Mouse (Mus musculus) liver, embryonic 11.5 days (tissue): ENCODE measurements around the gene Sgms2. TPM values are rescaled to one million over a fixed set of nuclear protein-coding genes. Genes with fewer than 3 reads are reported as not detected.
A peak's percentile ranks its signal among the peaks of the same experiment; 100 is the strongest.

ENCODE experiments used
- ATAC-seq: fragments of 200-750 bp; cut with Nextera tagmentation; replicated peaks from 2 replicates; pipeline ENCODE4 v1.8.0; 2017; ENCODE audit warnings: moderate number of reproducible peaks, mild to moderate bottlenecking, moderate TSS enrichment, moderate library complexity; ENCODE audit not compliant: low FRiP score
- DNase-seq: peaks from one replicate; pipeline ENCODE4 v3.0.0-alpha.2; 2017; ENCODE audit warnings: low spot score
- H3K27ac ChIP-seq: fragments of 300-500 bp; sonication (generic); 2 replicates; pipeline ENCODE4 v1.5.1; 2014; ENCODE audit warnings: mild to moderate bottlenecking, low read depth, low read length, control low read depth
- H3K27me3 ChIP-seq: fragments of 300-500 bp; sonication (generic); replicated peaks from 2 replicates; pipeline ENCODE4 v1.6.1; 2014; ENCODE audit warnings: low read length, mixed read lengths; ENCODE audit not compliant: control insufficient read depth, insufficient read depth
- H3K36me3 ChIP-seq: fragments of 300-500 bp; sonication (generic); 2 replicates; pipeline ENCODE4 v1.6.1; 2014; ENCODE audit warnings: mild to moderate bottlenecking, low read length, moderate library complexity, mixed read lengths; ENCODE audit not compliant: control insufficient read depth, insufficient read depth
- H3K4me1 ChIP-seq: fragments of 300-500 bp; sonication (generic); replicated peaks from 2 replicates; pipeline ENCODE4 v1.6.1; 2014; ENCODE audit warnings: low read length, mixed read lengths; ENCODE audit not compliant: control insufficient read depth, insufficient read depth
- H3K4me2 ChIP-seq: fragments of 300-500 bp; sonication (generic); 2 replicates; pipeline ENCODE4 v1.6.1; 2014; ENCODE audit warnings: mild to moderate bottlenecking, control low read depth, moderate library complexity
- H3K4me3 ChIP-seq: fragments of 300-500 bp; sonication (generic); 2 replicates; pipeline ENCODE4 v1.5.1; 2014; ENCODE audit warnings: low read depth, low read length, control low read depth
- H3K9ac ChIP-seq: fragments of 300-500 bp; sonication (generic); 2 replicates; pipeline ENCODE4 v1.6.1; 2014; ENCODE audit warnings: low read depth, low read length, control low read depth
- H3K9me3 ChIP-seq: fragments of 300-500 bp; sonication (generic); 2 replicates; pipeline ENCODE4 v1.6.1; 2016; ENCODE audit warnings: low read length, inconsistent platforms, mixed read lengths; ENCODE audit not compliant: control insufficient read depth
- whole genome bisulfite sequencing: fragments of 180-500 bp; shearing (Covaris S2); extraction: QIAGEN DNeasy Blood & Tissue Kit; methylation state at CpG from one replicate; pipeline ENCODE4 v1.1.7; 2014; 5-methylcytosine and 5-hydroxymethylcytosine counted together
- polyA plus RNA-seq: library from polyadenylated mRNA; unstranded; fragments of >200 nt; fragmentation: Nextera tagmentation; extraction: Ambion mirVana; gene quantifications from 2 replicates; pipeline ENCODE4 v1.2.1, GENCODE M21; 2014

Sgms2 gene
- polyA plus RNA-seq, 1 experiment from 2014 or later = 3.6 TPM

DNA sequence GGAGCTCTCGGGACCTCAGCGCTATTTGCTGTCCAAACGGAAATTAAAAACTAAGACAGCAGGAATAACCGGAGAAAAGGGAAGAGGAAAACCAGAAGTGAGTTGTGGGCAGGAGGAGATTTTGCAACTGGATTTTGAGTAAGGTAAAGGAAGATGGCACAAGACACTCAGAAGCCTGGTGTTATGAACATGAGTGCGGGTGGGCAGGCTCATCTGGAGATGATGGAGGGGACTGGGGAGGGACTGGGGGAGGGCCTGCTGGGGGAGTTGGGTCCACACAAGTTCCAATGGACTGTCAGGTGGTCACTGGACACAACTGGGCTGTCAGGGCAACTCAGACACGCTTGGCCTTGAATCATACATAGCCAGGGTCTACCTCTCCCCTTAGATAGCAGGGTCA lies 24.8 kb downstream of the Sgms2 start:
- Histone ChIP-seq H3K4me2 (no peak overlapping the region), H3K27ac (no peak overlapping the region), H3K9ac (no peak overlapping the region), H3K9me3 (no peaks in the 10 kb centered on the region), H3K4me3 (no peak overlapping the region), H3K27me3 (no peaks in the 10 kb centered on the region), H3K36me3 (no peaks in the 10 kb centered on the region), H3K4me1 (no peaks in the 10 kb centered on the region)
- ATAC-seq (no peak), DNase-seq (no peak)
- WGBS = 74% methylated on average over 6 of the region's 6 CpGs

- no peaks in the 10 kb centered on the region for H3K36me3 ChIP-seq
- H3K9me3 ChIP-seq = no peaks in the 10 kb centered on the region
- DNase-seq (no peak), ATAC-seq (no peak)
- no peaks in the 10 kb centered on the region for H3K27me3 ChIP-seq
- no peaks in the 10 kb centered on the region for H3K4me1 ChIP-seq
- H3K4me2 ChIP-seq = no peak overlapping the region
- H3K4me3 ChIP-seq = no peak overlapping the region
- 55% methylated on average over 3 of the region's 3 CpGs for WGBS
- H3K27ac ChIP-seq = no peak overlapping the region
- no peak overlapping the region for H3K9ac ChIP-seq
These were observed 25.5 kb downstream of the Sgms2 start for GRCm38 (mm10) chr3:131465536-131466260.

DNA sequence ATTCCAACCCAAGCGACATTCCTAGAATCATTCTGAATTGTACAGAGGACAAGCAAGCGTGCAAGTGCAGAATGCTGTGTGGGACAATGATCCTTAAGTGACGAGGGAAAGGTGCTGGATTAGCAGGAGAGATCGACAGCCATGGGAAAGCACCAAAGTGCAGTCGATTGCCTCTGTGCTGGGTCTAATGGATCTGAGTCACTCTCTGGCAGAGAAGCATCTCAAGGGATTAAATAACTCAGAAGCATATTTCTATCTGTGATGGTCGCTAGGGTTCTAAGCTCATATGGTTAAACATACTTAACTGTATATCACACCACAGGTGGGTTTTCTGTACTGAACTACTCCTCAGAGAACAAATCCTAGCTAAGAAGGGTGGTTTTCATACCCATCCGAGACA lies 118.2 kb downstream of the Sgms2 start:
- no peak for DNase-seq
- H3K27ac ChIP-seq = no peak overlapping the region
- 81% methylated on average over 7 of the region's 7 CpGs for WGBS
- no peak overlapping the region for H3K4me2 ChIP-seq
- ATAC-seq = no peak
- no peaks in the 10 kb centered on the region for H3K36me3 ChIP-seq
- H3K4me1 ChIP-seq = no peaks in the 10 kb centered on the region
- H3K4me3 ChIP-seq = no peak overlapping the region
- H3K27me3 ChIP-seq = no peaks in the 10 kb centered on the region
- no peaks in the 10 kb centered on the region for H3K9me3 ChIP-seq
- H3K9ac ChIP-seq = no peak overlapping the region

DNA sequence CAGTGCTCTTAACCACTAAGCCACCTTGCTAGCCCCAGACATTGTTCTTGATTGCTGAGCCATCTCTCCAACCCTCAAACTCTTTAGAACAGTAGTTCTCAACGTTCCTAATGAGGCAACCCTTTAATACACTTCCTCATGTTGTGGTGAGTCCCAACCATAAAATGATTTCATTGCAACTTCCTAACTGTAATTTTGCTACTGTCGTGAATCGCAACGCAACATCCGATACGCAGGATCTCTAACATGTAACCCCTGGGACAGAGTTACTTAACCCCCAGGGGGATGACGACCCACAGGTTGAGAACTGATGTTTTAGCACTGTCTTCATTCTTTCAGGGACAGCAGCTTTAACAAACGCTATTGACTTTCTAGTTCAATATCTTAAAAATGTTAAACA lies 122.5 kb downstream of the Sgms2 start:
- 77% methylated on average over 8 of the region's 8 CpGs for WGBS

GRCm38 (mm10) chr3:131367452-131367851 lies 123.8 kb downstream of the Sgms2 start:
- WGBS = 74% methylated on average over 4 of the region's 4 CpGs
- Histone ChIP-seq H3K4me1 (no peaks in the 10 kb centered on the region), H3K36me3 (no peaks in the 10 kb centered on the region), H3K4me3 (no peak overlapping the region), H3K4me2 (no peak overlapping the region), H3K9me3 (no peaks in the 10 kb centered on the region), H3K27me3 (no peaks in the 10 kb centered on the region), H3K27ac (no peak overlapping the region), H3K9ac (no peak overlapping the region)
- DNase-seq (no peak), ATAC-seq (no peak)

More for the DNA sequence above, 122.5 kb downstream of the Sgms2 start:
- no peaks in the 10 kb centered on the region for H3K4me1 ChIP-seq
- H3K9ac ChIP-seq = no peak overlapping the region
- no peak for DNase-seq
- H3K27ac ChIP-seq = no peak overlapping the region
- H3K36me3 ChIP-seq = no peaks in the 10 kb centered on the region
- no peaks in the 10 kb centered on the region for H3K9me3 ChIP-seq
- no peak overlapping the region for H3K4me3 ChIP-seq
- no peak overlapping the region for H3K4me2 ChIP-seq
- no peak for ATAC-seq
- no peaks in the 10 kb centered on the region for H3K27me3 ChIP-seq

DNA sequence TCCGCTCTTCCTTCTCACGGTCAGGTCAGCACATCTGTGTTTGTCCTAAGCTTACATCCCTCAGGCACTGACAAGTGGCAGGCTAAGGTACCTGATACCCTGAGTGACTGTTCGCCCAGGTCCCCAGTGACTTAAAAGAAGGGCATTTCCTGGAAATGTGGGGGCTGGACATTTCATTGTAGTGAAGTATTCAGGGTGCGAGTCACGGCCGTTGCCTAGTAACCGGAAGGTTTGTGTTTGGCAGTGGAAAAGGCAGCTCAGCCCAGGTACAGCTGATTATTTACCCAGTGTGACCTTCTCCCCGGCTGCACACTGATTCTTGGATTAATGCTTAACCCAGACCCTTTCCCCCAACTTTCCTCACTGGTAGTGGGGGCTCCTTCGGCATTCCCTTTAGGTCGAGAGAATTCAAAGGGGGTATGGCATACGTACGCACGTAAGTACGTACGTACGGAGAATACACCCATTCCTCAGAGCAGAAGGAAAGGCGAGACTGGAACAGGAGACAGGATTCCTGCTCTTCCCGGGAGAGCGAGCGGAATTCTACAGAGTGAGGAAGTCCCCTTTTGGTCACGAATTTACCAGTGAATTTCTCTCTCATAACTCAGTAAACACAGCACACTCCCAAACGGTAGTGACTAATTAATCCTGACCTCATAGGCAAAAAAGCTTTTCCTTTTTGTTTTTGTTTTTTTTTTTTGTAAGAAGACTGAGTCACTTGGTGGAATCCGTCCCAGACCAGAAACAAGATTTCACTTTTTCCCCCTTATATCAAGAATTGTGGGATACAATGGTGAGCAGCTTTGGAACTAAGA lies 126.4 kb downstream of the Sgms2 start:
- peak overlapping the region; percentile 66 for H3K27ac ChIP-seq

GRCm38 (mm10) chr3:131364194-131364593 lies 127.0 kb downstream of the Sgms2 start:
- Histone ChIP-seq H3K9ac (no peak overlapping the region), H3K4me2 (peak overlapping the region; percentile 38)
- 61% methylated on average over 8 of the region's 8 CpGs for WGBS

More for the DNA sequence above, 126.4 kb downstream of the Sgms2 start:
- Histone ChIP-seq H3K9me3 (no peaks in the 10 kb centered on the region), H3K4me2 (peak overlapping the region; percentile 38), H3K9ac (no peak overlapping the region), H3K27me3 (no peaks in the 10 kb centered on the region), H3K36me3 (no peaks in the 10 kb centered on the region), H3K4me1 (no peaks in the 10 kb centered on the region), H3K4me3 (no peak overlapping the region)
- 69% methylated on average over 23 of the region's 23 CpGs for WGBS
- DNase-seq (no peak), ATAC-seq (peak; percentile 81)

DNA sequence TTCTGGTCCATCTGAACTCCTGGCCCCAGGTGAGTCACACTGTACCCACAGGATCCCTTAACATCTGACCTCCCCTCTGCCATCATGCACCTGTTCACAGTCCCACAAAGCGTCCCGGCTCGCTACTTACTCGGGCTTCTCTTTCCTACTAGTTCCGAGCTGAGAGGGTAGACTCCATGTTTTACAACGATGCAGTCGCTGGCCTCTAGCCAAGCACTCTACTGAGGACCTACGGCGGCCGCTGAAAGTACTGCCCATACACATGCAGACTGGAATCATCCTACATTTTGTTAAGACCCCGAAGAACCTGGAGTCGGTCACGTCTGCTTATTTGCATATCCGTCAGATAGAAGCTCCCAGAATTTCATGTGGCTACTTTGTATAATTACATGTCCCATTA lies 127.6 kb downstream of the Sgms2 start:
- Histone ChIP-seq H3K4me3 (no peak overlapping the region), H3K36me3 (no peaks in the 10 kb centered on the region), H3K9me3 (no peaks in the 10 kb centered on the region), H3K4me2 (no peak overlapping the region), H3K27me3 (no peaks in the 10 kb centered on the region), H3K27ac (peak overlapping the region; percentile 66; the same call in 1 of the 2 replicates), H3K9ac (no peak overlapping the region), H3K4me1 (no peaks in the 10 kb centered on the region)
- WGBS = 84% methylated on average over 14 of the region's 14 CpGs
- ATAC-seq (no peak), DNase-seq (no peak)

More at GRCm38 (mm10) chr3:131364194-131364593, 127.0 kb downstream of the Sgms2 start:
- H3K36me3 ChIP-seq = no peaks in the 10 kb centered on the region
- H3K4me1 ChIP-seq = no peaks in the 10 kb centered on the region
- no peaks in the 10 kb centered on the region for H3K9me3 ChIP-seq
- DNase-seq (no peak), ATAC-seq (peak; percentile 11; the same call in 1 of the 2 replicates)
- no peaks in the 10 kb centered on the region for H3K27me3 ChIP-seq
- peak overlapping the region; percentile 66 for H3K27ac ChIP-seq
- no peak overlapping the region for H3K4me3 ChIP-seq
